Mouse (Mus musculus) heart, adult 2 months (tissue): ENCODE results near the gene Tubd1.

Experiments
- CTCF ChIP-seq: fragments of 200-600 bp; IDR thresholded peaks from 2 replicates; pipeline ENCODE4 v1.8.1; 2022; ENCODE audit warnings: antibody characterized with exemption, mild to moderate bottlenecking, moderate library complexity
- POLR2A ChIP-seq: fragments of 200-500 bp; IDR thresholded peaks from 2 replicates; pipeline ENCODE4 v1.6.1; 2011; ENCODE audit warnings: mild to moderate bottlenecking, low read depth, low read length, control low read depth; ENCODE audit not compliant: insufficient read depth

DNA sequence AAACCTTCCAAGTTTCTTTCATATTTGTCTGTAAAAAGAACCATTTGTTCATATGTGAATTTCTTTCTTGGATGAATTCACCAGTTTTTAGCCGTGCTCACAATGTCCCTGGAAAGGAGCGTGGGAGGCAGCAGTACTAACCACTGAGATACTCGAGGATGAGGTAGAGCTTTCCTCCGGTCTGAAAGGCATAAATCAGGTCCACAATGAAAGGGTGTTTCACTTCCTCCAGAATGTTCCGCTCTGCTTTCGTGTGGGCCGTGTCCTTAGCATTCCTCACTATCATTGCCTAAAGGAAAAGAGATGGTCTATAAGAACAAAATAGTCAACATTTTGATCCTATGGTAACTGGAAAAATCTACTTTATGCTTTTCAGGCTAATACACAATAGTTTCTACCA lies 25.0 kb upstream of the Tubd1 start:
- TF ChIP-seq POLR2A = no peak
- no peak for TF ChIP-seq CTCF
